Mouse (Mus musculus) neural tube, embryonic 11.5 days (tissue): ENCODE data around the gene Ifna5. TPM values are rescaled to one million over a fixed set of nuclear protein-coding genes. Genes with fewer than 3 reads are reported as not detected.
"Not testable (repeated sequence)": the region's sequence is repeated elsewhere in the genome, so short reads cannot be mapped to it uniquely, and the experiment has no call there.

Source experiments
- ATAC-seq: fragments of 200-750 bp; cut with Nextera tagmentation; 2 replicates; pipeline ENCODE4 v1.8.0; 2017; ENCODE audit warnings: moderate number of reproducible peaks, mild to moderate bottlenecking, moderate TSS enrichment, moderate library complexity; ENCODE audit not compliant: insufficient read depth, low FRiP score, low TSS enrichment
- DNase-seq: peaks from one replicate; pipeline ENCODE4 v3.0.0-alpha.2; 2015; ENCODE audit warnings: low spot score
- H3K27ac ChIP-seq: fragments of 300-500 bp; sonication (generic); 2 replicates; pipeline ENCODE4 v1.5.1; 2014; ENCODE audit warnings: low read depth, mild to moderate bottlenecking, low read length
- H3K27me3 ChIP-seq: fragments of 300-500 bp; sonication (generic); 2 replicates; pipeline ENCODE4 v1.6.1; 2014; ENCODE audit warnings: mild to moderate bottlenecking, low read length, mixed read lengths; ENCODE audit not compliant: control insufficient read depth, insufficient read depth
- H3K36me3 ChIP-seq: fragments of 300-500 bp; sonication (generic); 2 replicates; pipeline ENCODE4 v1.6.1; 2014; ENCODE audit warnings: mild to moderate bottlenecking, low read length, moderate library complexity, mixed read lengths; ENCODE audit not compliant: control insufficient read depth, insufficient read depth
- H3K4me1 ChIP-seq: fragments of 300-500 bp; sonication (generic); 2 replicates; pipeline ENCODE4 v1.6.1; 2014; ENCODE audit warnings: low read length, mixed read lengths; ENCODE audit not compliant: control insufficient read depth, insufficient read depth
- H3K4me2 ChIP-seq: fragments of 300-500 bp; sonication (generic); 2 replicates; pipeline ENCODE4 v1.6.1; 2014; ENCODE audit warnings: low read depth, mild to moderate bottlenecking, moderate library complexity
- H3K4me3 ChIP-seq: fragments of 300-500 bp; sonication (generic); 2 replicates; pipeline ENCODE4 v1.5.1; 2014; ENCODE audit warnings: low read depth, low read length
- H3K9ac ChIP-seq: fragments of 300-500 bp; sonication (generic); 2 replicates; pipeline ENCODE4 v1.6.1; 2014; ENCODE audit warnings: mild to moderate bottlenecking, low read length
- H3K9me3 ChIP-seq: fragments of 300-500 bp; sonication (generic); 2 replicates; pipeline ENCODE4 v1.6.1; 2016; ENCODE audit warnings: low read length; ENCODE audit not compliant: control insufficient read depth
- WGBS: fragments of 180-500 bp; shearing (Covaris S2); extraction: QIAGEN DNeasy Blood & Tissue Kit; methylation state at CpG from one replicate; pipeline ENCODE4 v1.1.7; 2014; 5-methylcytosine and 5-hydroxymethylcytosine counted together
- polyA plus RNA-seq: library from polyadenylated mRNA; unstranded; fragments of >200 nt; fragmentation: Nextera tagmentation; extraction: Ambion mirVana; gene quantifications from 2 replicates; pipeline ENCODE4 v1.2.1, GENCODE M21; 2014

The Ifna5 gene
- polyA plus RNA-seq, 1 experiment from 2014 or later = not detected

- Histone ChIP-seq H3K9me3 (no peaks in the 10 kb centered on the region), H3K9ac (no peak within 1 kb of the TSS), H3K4me3 (no peak within 1 kb of the TSS), H3K27me3 (no peaks in the 10 kb centered on the region), H3K36me3 (no peaks in the 10 kb centered on the region), H3K27ac (no peak within 1 kb of the TSS), H3K4me2 (no peak within 1 kb of the TSS), H3K4me1 (no peaks in the 10 kb centered on the region)
- no peak for ATAC-seq
- no peak for DNase-seq
- WGBS = 71% methylated on average over 3 of the region's 3 CpGs
Measured at GRCm38 (mm10) chr4:88815928-88816327, 19.4 kb upstream of the Ifna5 start, which contains the start of gene Ifna7. TSS of gene Ifna7 (plus strand) at chr4:88816228.

GRCm38 (mm10) chr4:88819659-88820058 lies 15.7 kb upstream of the Ifna5 start, which contains the start of gene Ifna11:
TSS of gene Ifna11 (plus strand) at chr4:88819959.
- H3K4me1 ChIP-seq = no peaks in the 10 kb centered on the region
- no peak within 1 kb of the TSS for H3K9ac ChIP-seq
- ATAC-seq (no peak), DNase-seq (no peak)
- WGBS = 87% methylated on average over 1 of the region's 1 CpGs
- H3K27me3 ChIP-seq = no peaks in the 10 kb centered on the region
- no peaks in the 10 kb centered on the region for H3K36me3 ChIP-seq
- H3K4me3 ChIP-seq = no peak within 1 kb of the TSS
- H3K4me2 ChIP-seq = no peak within 1 kb of the TSS
- H3K9me3 ChIP-seq = no peaks in the 10 kb centered on the region
- no peak within 1 kb of the TSS for H3K27ac ChIP-seq

GRCm38 (mm10) chr4:88822995-88823394 lies 12.3 kb upstream of the Ifna5 start:
- H3K4me1 ChIP-seq = no peaks in the 10 kb centered on the region
- DNase-seq = no peak
- no peaks in the 10 kb centered on the region for H3K36me3 ChIP-seq
- no peak overlapping the region for H3K4me3 ChIP-seq
- no peak overlapping the region for H3K9ac ChIP-seq
- no peaks in the 10 kb centered on the region for H3K27me3 ChIP-seq
- no peak overlapping the region for H3K27ac ChIP-seq
- H3K9me3 ChIP-seq = no peaks in the 10 kb centered on the region
- ATAC-seq = no peak
- no peak overlapping the region for H3K4me2 ChIP-seq
- 30% methylated on average over 4 of the region's 4 CpGs for WGBS

GRCm38 (mm10) chr4:88827116-88827515 lies 8.2 kb upstream of the Ifna5 start, which contains the start of gene Ifna6:
TSS of gene Ifna6 (plus strand) at chr4:88827416.
- ATAC-seq, H3K4me2 ChIP-seq, H3K4me1 ChIP-seq, H3K9me3 ChIP-seq, H3K9ac ChIP-seq, H3K27me3 ChIP-seq, H3K27ac ChIP-seq, H3K4me3 ChIP-seq, H3K36me3 ChIP-seq, DNase-seq: not testable (repeated sequence)

- Histone ChIP-seq H3K9me3 (no peaks in the 10 kb centered on the region), H3K27ac (no peak overlapping the region), H3K27me3 (no peaks in the 10 kb centered on the region), H3K36me3 (no peaks in the 10 kb centered on the region), H3K4me2 (no peak overlapping the region), H3K9ac (no peak overlapping the region), H3K4me1 (no peaks in the 10 kb centered on the region), H3K4me3 (no peak overlapping the region)
- 31% methylated on average over 4 of the region's 4 CpGs for whole genome bisulfite sequencing
- ATAC-seq (no peak), DNase-seq (no peak)
Measured at GRCm38 (mm10) chr4:88830523-88830922, 4.8 kb upstream of the Ifna5 start.

- H3K9ac ChIP-seq = no peak overlapping the region
- H3K9me3 ChIP-seq = no peaks in the 10 kb centered on the region
- no peak overlapping the region for H3K4me2 ChIP-seq
- H3K27ac ChIP-seq = no peak overlapping the region
- no peaks in the 10 kb centered on the region for H3K36me3 ChIP-seq
- H3K27me3 ChIP-seq = no peaks in the 10 kb centered on the region
- no peaks in the 10 kb centered on the region for H3K4me1 ChIP-seq
- 51% methylated on average over 3 of the region's 3 CpGs for WGBS
- DNase-seq (no peak), ATAC-seq (no peak)
- H3K4me3 ChIP-seq = no peak overlapping the region
Measured at GRCm38 (mm10) chr4:88838828-88839227, 3.5 kb downstream of the Ifna5 start.

- Histone ChIP-seq H3K9ac (no peak overlapping the region), H3K4me2 (no peak overlapping the region), H3K4me1 (no peaks in the 10 kb centered on the region), H3K4me3 (no peak overlapping the region), H3K27ac (no peak overlapping the region), H3K36me3 (no peaks in the 10 kb centered on the region), H3K27me3 (no peaks in the 10 kb centered on the region), H3K9me3 (no peaks in the 10 kb centered on the region)
- DNase-seq = no peak
- no peak for ATAC-seq
- whole genome bisulfite sequencing = 83% methylated on average over 3 of the region's 3 CpGs
Measured at GRCm38 (mm10) chr4:88840058-88840457, 4.7 kb downstream of the Ifna5 start.

GRCm38 (mm10) chr4:88841438-88841911 lies 6.2 kb downstream of the Ifna5 start, which contains the start of gene Ifna4:
TSS of gene Ifna4 (plus strand) at chr4:88841861.
- Histone ChIP-seq H3K4me3 (no peak within 1 kb of the TSS), H3K9me3 (no peaks in the 10 kb centered on the region), H3K9ac (no peak within 1 kb of the TSS), H3K27me3 (no peaks in the 10 kb centered on the region), H3K4me2 (no peak within 1 kb of the TSS), H3K4me1 (no peaks in the 10 kb centered on the region), H3K36me3 (no peaks in the 10 kb centered on the region), H3K27ac (no peak within 1 kb of the TSS)
- DNase-seq (no peak), ATAC-seq (no peak)
- WGBS = 48% methylated on average over 2 of the region's 2 CpGs

- H3K27ac ChIP-seq = no peak overlapping the region
- DNase-seq (no peak), ATAC-seq (no peak)
- no peaks in the 10 kb centered on the region for H3K9me3 ChIP-seq
- no peaks in the 10 kb centered on the region for H3K4me1 ChIP-seq
- H3K27me3 ChIP-seq = no peaks in the 10 kb centered on the region
- H3K36me3 ChIP-seq = no peaks in the 10 kb centered on the region
- no peak overlapping the region for H3K9ac ChIP-seq
- no peak overlapping the region for H3K4me3 ChIP-seq
- no peak overlapping the region for H3K4me2 ChIP-seq
- 56% methylated on average over 2 of the region's 2 CpGs for WGBS
Measured at GRCm38 (mm10) chr4:88845334-88845733, 10.0 kb downstream of the Ifna5 start.
